Mouse (Mus musculus): ENCODE measurements around the gene Wdr78. TPM values are rescaled to one million over a fixed set of nuclear protein-coding genes. Genes with fewer than 3 reads are reported as not detected.

Wdr78 gene
- polyA plus RNA-seq, 1 experiment = 4.3 TPM

- no peak overlapping the region for H3K27ac ChIP-seq (ENCODE audit: insufficient read depth, low read length)
- no peaks in the 10 kb centered on the region for H3K4me1 ChIP-seq (ENCODE audit: control insufficient read depth, insufficient read depth, low read length)
- H3K4me3 ChIP-seq (ENCODE audit: insufficient read depth, low read length) = no peak overlapping the region
- TF ChIP-seq CTCF (IDR thresholded peaks at IDR 0.05; ENCODE audit: borderline replicate concordance, insufficient read depth, low read length) = no peak
- TF ChIP-seq POLR2A (IDR thresholded peaks at IDR 0.05; ENCODE audit: low read depth, low read length) = no peak
Measured at GRCm38 (mm10) chr4:103064976-103065375, 49.4 kb downstream of the Wdr78 start.

GRCm38 (mm10) chr4:103064421-103064820 is 49.9 kb downstream of the Wdr78 start:
- Histone ChIP-seq H3K4me1 (ENCODE audit: control insufficient read depth, insufficient read depth, low read length) (no peaks in the 10 kb centered on the region), H3K27ac (ENCODE audit: insufficient read depth, low read length) (no peak overlapping the region), H3K4me3 (ENCODE audit: insufficient read depth, low read length) (no peak overlapping the region)
- no peak for TF ChIP-seq POLR2A (IDR thresholded peaks at IDR 0.05; ENCODE audit: low read depth, low read length)
- TF ChIP-seq CTCF (IDR thresholded peaks at IDR 0.05; ENCODE audit: borderline replicate concordance, insufficient read depth, low read length) = no peak

- Histone ChIP-seq H3K4me3 (ENCODE audit: insufficient read depth, low read length) (no peak overlapping the region), H3K27ac (ENCODE audit: insufficient read depth, low read length) (no peak overlapping the region), H3K4me1 (ENCODE audit: control insufficient read depth, insufficient read depth, low read length) (no peaks in the 10 kb centered on the region)
- no peak for TF ChIP-seq POLR2A (IDR thresholded peaks at IDR 0.05; ENCODE audit: low read depth, low read length)
- TF ChIP-seq CTCF (IDR thresholded peaks at IDR 0.05; ENCODE audit: borderline replicate concordance, insufficient read depth, low read length) = no peak
Measured at GRCm38 (mm10) chr4:103056909-103057308, 57.4 kb downstream of the Wdr78 start.

GRCm38 (mm10) chr4:103048046-103048445 is 66.3 kb downstream of the Wdr78 start:
- no peak for TF ChIP-seq CTCF (IDR thresholded peaks at IDR 0.05; ENCODE audit: borderline replicate concordance, insufficient read depth, low read length)
- no peak for TF ChIP-seq POLR2A (IDR thresholded peaks at IDR 0.05; ENCODE audit: low read depth, low read length)
- H3K4me1 ChIP-seq (ENCODE audit: control insufficient read depth, insufficient read depth, low read length) = no peaks in the 10 kb centered on the region
- H3K27ac ChIP-seq (ENCODE audit: insufficient read depth, low read length) = no peak overlapping the region
- H3K4me3 ChIP-seq (ENCODE audit: insufficient read depth, low read length) = no peak overlapping the region

GRCm38 (mm10) chr4:103042997-103043396 is 71.4 kb downstream of the Wdr78 start:
- no peak for TF ChIP-seq CTCF (IDR thresholded peaks at IDR 0.05; ENCODE audit: borderline replicate concordance, insufficient read depth, low read length)
- TF ChIP-seq POLR2A (IDR thresholded peaks at IDR 0.05; ENCODE audit: low read depth, low read length) = no peak
- H3K4me3 ChIP-seq (ENCODE audit: insufficient read depth, low read length) = no peak overlapping the region

DNA sequence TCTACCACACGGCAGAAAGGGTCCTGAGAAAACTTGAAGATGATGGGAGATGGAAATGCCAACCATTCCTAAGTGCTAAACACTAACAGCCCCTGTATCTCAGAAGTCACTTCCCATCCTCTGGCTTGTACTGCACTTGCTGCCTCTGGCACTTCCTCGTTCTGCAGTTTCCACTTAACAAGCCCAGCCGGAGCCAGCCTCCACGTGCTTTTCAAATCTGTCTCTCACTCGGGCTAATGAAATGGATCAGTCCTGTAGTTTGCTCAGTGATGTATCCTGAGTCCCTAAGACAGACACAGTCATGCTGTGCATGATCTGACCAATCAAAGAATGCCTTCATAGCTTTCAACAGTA is 74.5 kb downstream of the Wdr78 start:
- TF ChIP-seq POLR2A (IDR thresholded peaks at IDR 0.05; ENCODE audit: low read depth, low read length) (no peak), CTCF (IDR thresholded peaks at IDR 0.05; ENCODE audit: borderline replicate concordance, insufficient read depth, low read length) (no peak)
- H3K4me1 ChIP-seq (ENCODE audit: control insufficient read depth, insufficient read depth, low read length) = no peaks in the 10 kb centered on the region
- no peak overlapping the region for H3K4me3 ChIP-seq (ENCODE audit: insufficient read depth, low read length)
- H3K27ac ChIP-seq (ENCODE audit: insufficient read depth, low read length) = no peak overlapping the region

More at GRCm38 (mm10) chr4:103042997-103043396, 71.4 kb downstream of the Wdr78 start:
- Histone ChIP-seq H3K27ac (ENCODE audit: insufficient read depth, low read length) (no peak overlapping the region), H3K4me1 (ENCODE audit: control insufficient read depth, insufficient read depth, low read length) (no peaks in the 10 kb centered on the region)

GRCm38 (mm10) chr4:103039103-103039837 is 75.1 kb downstream of the Wdr78 start:
- TF ChIP-seq CTCF (IDR thresholded peaks at IDR 0.05; ENCODE audit: borderline replicate concordance, insufficient read depth, low read length) (no peak), POLR2A (IDR thresholded peaks at IDR 0.05; ENCODE audit: low read depth, low read length) (no peak)
- no peaks in the 10 kb centered on the region for H3K4me1 ChIP-seq (ENCODE audit: control insufficient read depth, insufficient read depth, low read length)
- no peak overlapping the region for H3K27ac ChIP-seq (ENCODE audit: insufficient read depth, low read length)
- no peak overlapping the region for H3K4me3 ChIP-seq (ENCODE audit: insufficient read depth, low read length)

DNA sequence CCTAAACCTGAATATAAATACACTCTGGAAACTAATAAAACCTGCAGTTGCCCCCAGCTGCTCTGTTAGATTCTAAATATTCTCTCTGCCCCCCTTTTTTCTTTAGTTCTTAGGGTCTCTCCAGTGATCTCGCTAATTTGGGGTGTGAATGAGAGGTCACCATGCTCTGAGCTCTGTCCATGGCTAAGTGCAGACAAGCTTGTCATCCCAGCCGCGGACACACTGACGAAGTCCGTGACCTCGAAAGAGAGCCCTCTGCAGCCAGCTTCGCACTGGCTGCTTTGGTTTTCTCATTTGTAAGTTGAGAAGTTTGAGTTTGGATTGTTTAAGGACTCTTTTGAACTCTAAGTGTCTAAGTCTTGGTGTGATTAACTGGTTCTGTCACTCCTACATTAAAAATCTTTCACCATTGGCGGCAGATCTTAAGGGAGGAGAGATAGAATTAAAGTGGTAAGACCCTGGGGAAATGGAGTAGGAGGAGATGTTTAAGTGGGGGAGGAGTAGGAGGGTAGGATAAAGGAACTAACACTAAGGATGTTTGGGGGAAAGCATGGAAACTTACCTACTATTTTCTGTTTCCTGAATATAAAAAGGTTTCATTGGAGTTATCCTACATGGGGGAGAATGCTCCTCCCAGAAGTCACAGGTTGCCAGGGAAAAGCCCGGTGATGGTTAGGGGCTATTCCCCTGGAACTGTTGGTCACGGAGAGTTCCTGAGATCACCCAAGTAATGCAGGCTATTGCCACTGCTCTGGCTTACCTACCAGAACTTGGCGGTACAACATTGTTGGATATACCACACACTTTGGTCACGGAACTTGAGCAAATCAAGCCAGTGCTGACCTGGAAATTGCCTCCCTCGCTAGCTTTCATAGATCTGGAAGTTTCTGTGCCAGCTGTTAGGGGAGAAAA is 85.9 kb downstream of the Wdr78 start:
- no peak for TF ChIP-seq CTCF (IDR thresholded peaks at IDR 0.05; ENCODE audit: borderline replicate concordance, insufficient read depth, low read length)
- TF ChIP-seq POLR2A (IDR thresholded peaks at IDR 0.05; ENCODE audit: low read depth, low read length) = no peak
- Histone ChIP-seq H3K4me1 (ENCODE audit: control insufficient read depth, insufficient read depth, low read length) (no peaks in the 10 kb centered on the region), H3K27ac (ENCODE audit: insufficient read depth, low read length) (no peak overlapping the region), H3K4me3 (ENCODE audit: insufficient read depth, low read length) (no peak overlapping the region)

DNA sequence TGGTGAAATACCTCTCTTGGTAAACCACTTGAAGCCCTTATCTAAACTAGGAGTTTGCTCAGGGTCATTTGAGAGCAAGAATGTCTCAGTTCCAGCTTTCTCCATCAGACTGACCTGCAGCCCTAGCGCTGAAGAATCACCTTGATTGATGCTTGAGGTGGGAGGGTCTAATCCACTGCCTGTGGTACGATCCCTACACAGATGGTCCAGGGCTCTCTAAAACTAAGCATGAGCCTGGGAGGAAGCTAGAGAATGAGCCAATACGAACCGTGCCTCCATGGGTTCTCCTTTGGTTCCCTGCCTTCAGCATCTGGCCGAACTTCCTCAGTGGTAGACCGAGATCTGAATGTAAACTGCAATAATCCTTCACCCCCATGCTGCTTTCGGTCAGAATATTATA is 86.6 kb downstream of the Wdr78 start:
- H3K4me1 ChIP-seq (ENCODE audit: control insufficient read depth, insufficient read depth, low read length) = no peaks in the 10 kb centered on the region
- no peak overlapping the region for H3K27ac ChIP-seq (ENCODE audit: insufficient read depth, low read length)
- no peak overlapping the region for H3K4me3 ChIP-seq (ENCODE audit: insufficient read depth, low read length)
- TF ChIP-seq CTCF (IDR thresholded peaks at IDR 0.05; ENCODE audit: borderline replicate concordance, insufficient read depth, low read length) (no peak), POLR2A (IDR thresholded peaks at IDR 0.05; ENCODE audit: low read depth, low read length) (no peak)

- Histone ChIP-seq H3K4me3 (ENCODE audit: insufficient read depth, low read length) (no peak within 1 kb of the TSS), H3K4me1 (ENCODE audit: control insufficient read depth, insufficient read depth, low read length) (no peaks in the 10 kb centered on the region), H3K27ac (ENCODE audit: insufficient read depth, low read length) (no peak within 1 kb of the TSS)
- TF ChIP-seq POLR2A (IDR thresholded peaks at IDR 0.05; ENCODE audit: low read depth, low read length) (no peak), CTCF (IDR thresholded peaks at IDR 0.05; ENCODE audit: borderline replicate concordance, insufficient read depth, low read length) (no peak)
Measured at GRCm38 (mm10) chr4:103026621-103027020, 87.7 kb downstream of the Wdr78 start, which contains the start of gene Insl5. Gene Insl5 (minus strand): TSS chr4:103026842.
